ENCODE assay signal across 8 mouse cellular contexts in the genomic region with DNA sequence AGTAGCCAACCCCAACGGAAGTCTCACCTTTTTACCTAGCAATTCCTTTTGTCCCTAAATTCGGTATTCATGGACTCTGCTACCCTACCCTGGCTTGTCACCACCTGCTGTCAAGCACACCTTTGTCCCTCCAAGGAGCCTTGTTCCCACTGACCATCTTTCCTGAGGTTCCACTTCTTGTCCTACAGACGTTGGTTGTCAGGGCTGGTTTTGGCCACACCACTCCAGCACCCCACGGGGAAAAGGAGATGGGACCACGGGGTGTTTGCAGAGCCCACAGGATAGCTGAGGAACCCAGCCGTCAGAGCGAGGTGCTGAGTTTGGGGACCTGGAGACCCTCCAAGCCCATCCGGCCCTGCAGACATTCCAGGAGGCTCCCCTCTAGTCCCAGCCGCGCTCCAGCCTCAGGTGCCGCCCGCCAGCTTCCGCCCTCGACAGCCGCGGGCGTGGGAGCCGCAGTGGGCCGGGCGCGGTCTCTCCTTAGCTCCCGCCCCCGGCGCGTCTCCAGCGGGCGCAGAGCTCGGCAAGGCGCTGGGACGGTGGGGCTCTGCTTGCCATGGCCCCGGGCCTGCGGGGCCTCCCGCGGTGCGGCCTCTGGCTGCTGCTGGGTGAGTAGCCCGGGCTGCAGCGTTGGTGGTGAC. TPM values are rescaled to one million over a fixed set of nuclear protein-coding genes. Genes with fewer than 3 reads are reported as not detected.
A peak's percentile ranks its signal among the peaks of the same experiment; 100 is the strongest.
DNase-seq lines count a peak whose midpoint lies in the region; ATAC-seq and TF ChIP-seq lines count a peak whose summit lies in the region.

A gene (plus strand): TSS at position 290 of the 641 bp plus-strand sequence.

- H3K4me3 ChIP-seq in embryonic facial prominence, embryonic 13.5 days, result peak within 1 kb of the TSS; percentile 45
- H3K4me3 ChIP-seq in heart, embryonic 13.5 days, result peak within 1 kb of the TSS; percentile 60
- H3K4me3 ChIP-seq in liver, postnatal 0 days (ENCODE audit: low read depth, low read length), result peak within 1 kb of the TSS; percentile 58
- peak within 1 kb of the TSS; percentile 32 for H3K4me3 ChIP-seq in neural tube, embryonic 11.5 days (ENCODE audit: low read depth, low read length)

- peak within 1 kb of the TSS; percentile 72 for H3K9ac ChIP-seq in embryonic facial prominence, embryonic 13.5 days
- H3K9ac ChIP-seq in heart, embryonic 13.5 days, result peak within 1 kb of the TSS; percentile 85
- peak within 1 kb of the TSS; percentile 42 for H3K9ac ChIP-seq in liver, postnatal 0 days (replicated peaks)
- H3K9ac ChIP-seq in neural tube, embryonic 11.5 days (ENCODE audit: low read length), result peak within 1 kb of the TSS; percentile 47

- 0 out of 2 replicates have a peak, but pooled peaks have one; percentile 7 for TF ChIP-seq CTCF in liver, postnatal 0 days (IDR thresholded peaks at IDR 0.05; ENCODE audit: low read depth)

- H3K36me3 ChIP-seq in embryonic facial prominence, embryonic 13.5 days, result no peaks in the 10 kb centered on the region
- no peaks in the 10 kb centered on the region for H3K36me3 ChIP-seq in heart, embryonic 13.5 days
- H3K36me3 ChIP-seq in liver, postnatal 0 days (replicated peaks; ENCODE audit: insufficient read depth, low read length), result no peaks in the 10 kb centered on the region
- no peaks in the 10 kb centered on the region for H3K36me3 ChIP-seq in neural tube, embryonic 11.5 days (ENCODE audit: control insufficient read depth, insufficient read depth, low read length)

- WGBS in embryonic facial prominence, embryonic 13.5 days, result 4% methylated on average over 37 of the region's 37 CpGs
- WGBS in heart, embryonic 13.5 days, result 2% methylated on average over 37 of the region's 37 CpGs
- WGBS in liver, postnatal 0 days (ENCODE audit: insufficient replicate concordance), result 2% methylated on average over 37 of the region's 37 CpGs
- WGBS in neural tube, embryonic 11.5 days, result 8% methylated on average over 28 of the region's 37 CpGs

- peaks cover 24% of the 10 kb centered on the region for H3K27me3 ChIP-seq in embryonic facial prominence, embryonic 13.5 days
- H3K27me3 ChIP-seq in heart, embryonic 13.5 days (replicated peaks), result peaks cover 24% of the 10 kb centered on the region
- H3K27me3 ChIP-seq in liver, postnatal 0 days (ENCODE audit: insufficient read depth, low read length), result peaks cover 13% of the 10 kb centered on the region; the same call in 1 of the 2 replicates
- H3K27me3 ChIP-seq in neural tube, embryonic 11.5 days (ENCODE audit: control insufficient read depth, insufficient read depth, low read length), result peaks cover 15% of the 10 kb centered on the region

- H3K4me2 ChIP-seq in embryonic facial prominence, embryonic 13.5 days, result peak within 1 kb of the TSS; percentile 86
- H3K4me2 ChIP-seq in heart, embryonic 13.5 days, result peak within 1 kb of the TSS; percentile 83
- peak within 1 kb of the TSS; percentile 80 for H3K4me2 ChIP-seq in liver, postnatal 0 days (ENCODE audit: low read depth, low read length)
- H3K4me2 ChIP-seq in neural tube, embryonic 11.5 days (ENCODE audit: low read depth), result peak within 1 kb of the TSS; percentile 73

- 0 out of 2 replicates have a peak, but pooled peaks have one; percentile 1 for ATAC-seq in embryonic facial prominence, embryonic 13.5 days (ENCODE audit: insufficient number of reproducible peaks, insufficient read depth, low FRiP score, low TSS enrichment, low read depth)
- peak; percentile 45; the same call in 1 of the 2 replicates for ATAC-seq in heart, embryonic 13.5 days (ENCODE audit: extremely low read depth, insufficient number of reproducible peaks, low FRiP score, low TSS enrichment)
- peak; percentile 51 for ATAC-seq in liver, postnatal 0 days
- ATAC-seq in neural tube, embryonic 11.5 days (ENCODE audit: insufficient read depth, low FRiP score, low TSS enrichment), result no peak

- H3K9me3 ChIP-seq in embryonic facial prominence, embryonic 13.5 days, result no peaks in the 10 kb centered on the region
- no peaks in the 10 kb centered on the region for H3K9me3 ChIP-seq in heart, embryonic 13.5 days
- H3K9me3 ChIP-seq in liver, postnatal 0 days (ENCODE audit: low read length), result no peaks in the 10 kb centered on the region
- no peaks in the 10 kb centered on the region for H3K9me3 ChIP-seq in neural tube, embryonic 11.5 days (ENCODE audit: control insufficient read depth, low read length)

- H3K4me1 ChIP-seq in embryonic facial prominence, embryonic 13.5 days, result peaks cover 31% of the 10 kb centered on the region
- H3K4me1 ChIP-seq in heart, embryonic 13.5 days, result peaks cover 43% of the 10 kb centered on the region
- peaks cover 15% of the 10 kb centered on the region for H3K4me1 ChIP-seq in liver, postnatal 0 days (ENCODE audit: insufficient read depth)
- H3K4me1 ChIP-seq in neural tube, embryonic 11.5 days (ENCODE audit: control insufficient read depth, insufficient read depth, low read length), result peaks cover 5% of the 10 kb centered on the region; the same call in 1 of the 2 replicates

- TF ChIP-seq EP300 in liver, postnatal 0 days (IDR thresholded peaks at IDR 0.05; ENCODE audit: low read depth), result no peak

- DNase-seq in layer of hippocampus, adult 11-12 months (ENCODE audit: low spot score), result peak; percentile 58
- DNase-seq in layer of hippocampus, adult 9-10 months (ENCODE audit: low spot score), result no peak
- peak; percentile 57 to 72 for DNase-seq in kidney, postnatal 4 days
- peak; percentile 54 for DNase-seq in liver, postnatal 0 days
- peak; percentile 35 for DNase-seq in neural tube, embryonic 11.5 days (ENCODE audit: low spot score)
- peak; percentile 71 to 72 for DNase-seq in thymus, adult 18-20 months

- no peak within 1 kb of the TSS for H3K27ac ChIP-seq in embryonic facial prominence, embryonic 13.5 days
- H3K27ac ChIP-seq in heart, embryonic 13.5 days (replicated peaks), result no peak within 1 kb of the TSS; the same call in 1 of the 2 replicates
- 0 out of 2 replicates have a peak within 1 kb of the TSS, but pooled peaks have one; percentile 18 for H3K27ac ChIP-seq in liver, postnatal 0 days (ENCODE audit: low read depth)
- no peak within 1 kb of the TSS for H3K27ac ChIP-seq in neural tube, embryonic 11.5 days (ENCODE audit: low read depth, low read length)

RNA-seq across cellular contexts. Expression of the gene that starts here (rescaled TPM):
- 5.4 and 6.1 TPM in 2 replicates for polyA plus RNA-seq in embryonic facial prominence, embryonic 13.5 days (2015; fragmentation: Nextera tagmentation; extraction: Ambion mirVana)
- polyA plus RNA-seq in heart, embryonic 13.5 days (2015; fragmentation: Nextera tagmentation; extraction: Ambion mirVana), result 25.8 and 31.3 TPM in 2 replicates
- polyA plus RNA-seq in liver, postnatal 0 days (2015; fragmentation: Nextera tagmentation; extraction: Ambion mirVana), result 9.6 and 10.6 TPM in 2 replicates
- polyA plus RNA-seq in neural tube, embryonic 11.5 days (2014; fragmentation: Nextera tagmentation; extraction: Ambion mirVana), result 0.57 and 1.2 TPM in 2 replicates
